18 mouse cellular contexts compared by ENCODE assay signal in the genomic region with DNA sequence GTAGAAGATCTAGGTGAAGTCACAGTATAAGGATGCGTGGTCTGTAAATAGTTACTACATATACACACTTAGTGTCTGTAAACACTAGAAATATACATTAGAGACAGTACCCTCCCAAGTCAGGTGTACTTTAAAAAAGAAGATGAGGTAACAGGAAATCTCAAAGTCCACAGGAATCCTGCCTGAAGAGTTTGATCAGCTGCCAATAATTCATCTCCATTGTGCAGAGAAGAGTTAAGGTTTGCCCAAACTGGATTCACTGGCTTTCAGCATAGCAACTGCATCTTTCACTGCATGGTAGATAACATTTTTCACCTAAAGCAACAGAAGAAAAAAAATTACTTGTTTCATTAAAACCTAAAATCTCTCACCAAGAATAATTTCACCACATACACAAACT.
"Had no signal": no experiment of that assay in that cellular context is flagged by ENCODE, and none has a peak within 500 bp of the region (broad histone marks: within the 10 kb centered on the region; RNA-seq: fewer than 3 reads in every experiment).

No protein-coding gene starts in this region.

- H3K9me3 ChIP-seq: limb, embryonic 12.5 days; limb, embryonic 15.5 days; liver, embryonic 13.5 days; midbrain, embryonic 12.5 days; neural tube, embryonic 13.5 days; stomach, embryonic 15.5 days had no signal

- H3K9ac ChIP-seq: limb, embryonic 12.5 days; limb, embryonic 15.5 days; liver, embryonic 13.5 days; midbrain, embryonic 12.5 days; neural tube, embryonic 13.5 days; stomach, embryonic 15.5 days had no signal

- H3K4me1 ChIP-seq: limb, embryonic 12.5 days; limb, embryonic 15.5 days; liver, embryonic 13.5 days; midbrain, embryonic 12.5 days; neural tube, embryonic 13.5 days; stomach, embryonic 15.5 days had no signal

- H3K27ac ChIP-seq: limb, embryonic 12.5 days; limb, embryonic 15.5 days; liver, embryonic 13.5 days; midbrain, embryonic 12.5 days; neural tube, embryonic 13.5 days; stomach, embryonic 15.5 days had no signal

- H3K27me3 ChIP-seq: limb, embryonic 12.5 days; limb, embryonic 15.5 days; liver, embryonic 13.5 days; midbrain, embryonic 12.5 days; neural tube, embryonic 13.5 days; stomach, embryonic 15.5 days had no signal

- DNase-seq: kidney, postnatal 14 days; kidney, postnatal 4 days; left cerebral cortex, postnatal 4 days; liver, embryonic 13.5 days; lung, adult 2 months; lung, postnatal 14 days; lung, postnatal 4 days; retina, postnatal 1 day; right cerebral cortex, postnatal 25 days; spleen, adult 18-20 months; thymus, postnatal 25 days had no signal

- H3K4me2 ChIP-seq: limb, embryonic 12.5 days; limb, embryonic 15.5 days; liver, embryonic 13.5 days; midbrain, embryonic 12.5 days; neural tube, embryonic 13.5 days; stomach, embryonic 15.5 days had no signal

- H3K4me3 ChIP-seq: limb, embryonic 12.5 days; limb, embryonic 15.5 days; liver, embryonic 13.5 days; midbrain, embryonic 12.5 days; myocyte; neural tube, embryonic 13.5 days; stomach, embryonic 15.5 days had no signal

- ATAC-seq: midbrain, embryonic 16.5 days had no signal
